Mouse (Mus musculus): ENCODE measurements around the gene Vipr2. TPM values are rescaled to one million over a fixed set of nuclear protein-coding genes. Genes with fewer than 3 reads are reported as not detected.

The Vipr2 gene
- polyA plus RNA-seq (2014; fragmentation: Nextera tagmentation; extraction: Ambion mirVana), result 4.7 and 5.3 TPM in 2 replicates

DNA sequence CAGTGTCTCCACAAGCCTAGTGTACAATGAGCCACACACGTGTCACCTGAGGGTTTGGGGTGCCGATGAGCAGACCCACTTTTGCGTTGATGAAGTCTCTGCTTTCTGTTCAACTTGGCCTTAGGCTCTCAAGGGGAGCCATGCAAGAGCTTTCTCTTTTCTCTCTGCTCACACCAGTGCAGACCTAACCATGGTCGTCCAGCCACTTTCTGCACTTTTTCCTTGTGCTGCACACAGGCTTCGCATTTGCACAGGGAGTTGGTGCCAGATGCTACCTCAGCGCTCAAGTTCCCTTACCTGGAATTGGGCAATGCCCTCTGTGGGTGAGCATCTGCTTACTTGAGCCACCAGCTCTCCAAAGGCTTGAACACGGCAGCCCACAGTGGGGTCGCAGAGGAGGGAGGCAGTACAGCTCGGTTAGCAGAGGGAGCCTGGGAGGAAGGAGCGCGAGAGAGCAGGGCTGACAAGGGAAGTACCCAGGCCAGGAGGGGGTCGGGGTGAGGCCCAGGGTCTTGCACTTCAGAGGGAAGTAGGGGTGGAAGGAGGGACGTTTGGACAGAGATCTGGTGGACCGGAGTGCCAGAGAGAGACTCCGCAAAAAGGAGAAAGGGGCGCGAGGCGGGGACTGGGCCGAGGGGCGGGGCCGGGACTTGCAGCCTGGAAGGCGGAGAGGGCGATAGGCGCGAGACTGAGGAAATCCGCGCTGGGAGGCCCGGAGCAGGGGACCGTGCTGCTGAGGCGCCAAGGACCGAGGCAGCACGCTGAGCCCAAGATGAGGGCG is at the start of gene Vipr2:
TSS of gene Vipr2 (plus strand) at position 653 of the 781 bp plus-strand sequence.
- WGBS, result 6% methylated on average over 32 of the region's 33 CpGs
- Histone ChIP-seq H3K4me1 (replicated peaks; ENCODE audit: control insufficient read depth, insufficient read depth, low read length) (no peaks in the 10 kb centered on the region), H3K4me2 (ENCODE audit: low read length) (peak within 1 kb of the TSS; percentile 93), H3K36me3 (ENCODE audit: control insufficient read depth, insufficient read depth, low read length) (no peaks in the 10 kb centered on the region), H3K9ac (ENCODE audit: low read length) (peak within 1 kb of the TSS; percentile 58), H3K27ac (ENCODE audit: low read depth) (no peak within 1 kb of the TSS), H3K4me3 (ENCODE audit: low read depth, low read length) (peak within 1 kb of the TSS; percentile 58), H3K27me3 (replicated peaks; ENCODE audit: control insufficient read depth, insufficient read depth, low read length) (peaks cover 17% of the 10 kb centered on the region), H3K9me3 (ENCODE audit: control insufficient read depth, low read length) (no peaks in the 10 kb centered on the region)
- DNase-seq (ENCODE audit: low spot score), result peak; percentile 88
- peak; percentile 94 for ATAC-seq (replicated peaks; ENCODE audit: low FRiP score, low TSS enrichment, low read depth)

- Histone ChIP-seq H3K4me2 (ENCODE audit: low read length) (no peak overlapping the region), H3K4me1 (replicated peaks; ENCODE audit: control insufficient read depth, insufficient read depth, low read length) (no peaks in the 10 kb centered on the region), H3K36me3 (ENCODE audit: control insufficient read depth, insufficient read depth, low read length) (no peaks in the 10 kb centered on the region), H3K9me3 (ENCODE audit: control insufficient read depth, low read length) (no peaks in the 10 kb centered on the region), H3K9ac (ENCODE audit: low read length) (no peak overlapping the region), H3K27me3 (replicated peaks; ENCODE audit: control insufficient read depth, insufficient read depth, low read length) (no peaks in the 10 kb centered on the region), H3K27ac (ENCODE audit: low read depth) (no peak overlapping the region), H3K4me3 (ENCODE audit: low read depth, low read length) (no peak overlapping the region)
- WGBS, result 51% methylated on average over 2 of the region's 2 CpGs
- ATAC-seq (replicated peaks; ENCODE audit: low FRiP score, low TSS enrichment, low read depth) (no peak), DNase-seq (ENCODE audit: low spot score) (no peak)
These were observed 49.4 kb upstream of the Vipr2 start for GRCm38 (mm10) chr12:116028095-116028494.

DNA sequence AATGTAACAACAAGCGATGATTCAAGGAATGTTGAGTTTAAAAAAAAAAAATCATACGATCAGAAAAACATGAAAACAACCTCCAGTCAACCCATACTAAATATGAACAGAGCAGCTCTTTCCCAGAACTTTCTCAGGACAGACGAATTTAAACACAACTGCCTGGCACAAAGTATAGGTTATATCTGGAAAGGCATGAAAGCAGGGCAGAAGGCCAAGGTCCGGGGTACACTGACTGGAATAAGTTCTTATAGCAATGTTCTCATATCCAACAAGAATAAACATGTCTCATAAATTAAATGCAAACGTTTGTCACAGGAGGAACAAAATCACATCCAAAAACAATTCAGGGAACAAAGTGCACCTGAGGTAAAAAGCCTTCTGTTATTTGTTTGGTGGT is 42.2 kb upstream of the Vipr2 start:
- WGBS, result 76% methylated on average over 5 of the region's 5 CpGs
- no peaks in the 10 kb centered on the region for H3K36me3 ChIP-seq (ENCODE audit: control insufficient read depth, insufficient read depth, low read length)
- H3K27me3 ChIP-seq (replicated peaks; ENCODE audit: control insufficient read depth, insufficient read depth, low read length), result no peaks in the 10 kb centered on the region
- H3K27ac ChIP-seq (ENCODE audit: low read depth), result no peak overlapping the region
- H3K4me1 ChIP-seq (replicated peaks; ENCODE audit: control insufficient read depth, insufficient read depth, low read length), result no peaks in the 10 kb centered on the region
- DNase-seq (ENCODE audit: low spot score), result no peak
- no peak for ATAC-seq (replicated peaks; ENCODE audit: low FRiP score, low TSS enrichment, low read depth)
- H3K4me3 ChIP-seq (ENCODE audit: low read depth, low read length), result no peak overlapping the region
- H3K9ac ChIP-seq (ENCODE audit: low read length), result no peak overlapping the region
- no peak overlapping the region for H3K4me2 ChIP-seq (ENCODE audit: low read length)
- no peaks in the 10 kb centered on the region for H3K9me3 ChIP-seq (ENCODE audit: control insufficient read depth, low read length)

DNA sequence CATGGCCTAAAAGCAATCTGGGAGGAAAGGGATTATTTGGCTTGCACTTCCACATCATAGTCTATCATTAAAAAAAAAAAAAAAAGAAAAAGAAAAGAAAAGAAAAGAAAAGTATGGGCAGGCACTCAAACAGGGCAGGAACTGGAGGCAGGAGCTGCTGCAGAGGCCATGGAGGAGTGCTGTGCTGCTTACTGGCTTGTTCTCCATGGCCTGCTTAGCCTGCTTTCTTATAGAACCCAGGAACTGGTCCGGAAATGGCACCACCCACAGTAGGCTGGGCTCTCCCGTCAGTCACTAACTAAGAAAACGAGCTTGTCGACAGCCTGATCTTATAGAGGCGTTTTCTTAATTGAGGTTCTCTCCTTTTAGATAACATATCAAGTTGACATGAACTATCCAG is 32.7 kb upstream of the Vipr2 start:
- H3K27ac ChIP-seq (ENCODE audit: low read depth), result no peak overlapping the region
- 81% methylated on average over 5 of the region's 5 CpGs for WGBS
- no peak overlapping the region for H3K9ac ChIP-seq (ENCODE audit: low read length)
- no peak overlapping the region for H3K4me3 ChIP-seq (ENCODE audit: low read depth, low read length)
- H3K9me3 ChIP-seq (ENCODE audit: control insufficient read depth, low read length), result no peaks in the 10 kb centered on the region
- H3K4me1 ChIP-seq (replicated peaks; ENCODE audit: control insufficient read depth, insufficient read depth, low read length), result peaks cover 11% of the 10 kb centered on the region; the same call in 1 of the 2 replicates
- H3K27me3 ChIP-seq (replicated peaks; ENCODE audit: control insufficient read depth, insufficient read depth, low read length), result no peaks in the 10 kb centered on the region
- no peak overlapping the region for H3K4me2 ChIP-seq (ENCODE audit: low read length)
- ATAC-seq (replicated peaks; ENCODE audit: low FRiP score, low TSS enrichment, low read depth), result no peak
- no peak for DNase-seq (ENCODE audit: low spot score)
- H3K36me3 ChIP-seq (ENCODE audit: control insufficient read depth, insufficient read depth, low read length), result no peaks in the 10 kb centered on the region

DNA sequence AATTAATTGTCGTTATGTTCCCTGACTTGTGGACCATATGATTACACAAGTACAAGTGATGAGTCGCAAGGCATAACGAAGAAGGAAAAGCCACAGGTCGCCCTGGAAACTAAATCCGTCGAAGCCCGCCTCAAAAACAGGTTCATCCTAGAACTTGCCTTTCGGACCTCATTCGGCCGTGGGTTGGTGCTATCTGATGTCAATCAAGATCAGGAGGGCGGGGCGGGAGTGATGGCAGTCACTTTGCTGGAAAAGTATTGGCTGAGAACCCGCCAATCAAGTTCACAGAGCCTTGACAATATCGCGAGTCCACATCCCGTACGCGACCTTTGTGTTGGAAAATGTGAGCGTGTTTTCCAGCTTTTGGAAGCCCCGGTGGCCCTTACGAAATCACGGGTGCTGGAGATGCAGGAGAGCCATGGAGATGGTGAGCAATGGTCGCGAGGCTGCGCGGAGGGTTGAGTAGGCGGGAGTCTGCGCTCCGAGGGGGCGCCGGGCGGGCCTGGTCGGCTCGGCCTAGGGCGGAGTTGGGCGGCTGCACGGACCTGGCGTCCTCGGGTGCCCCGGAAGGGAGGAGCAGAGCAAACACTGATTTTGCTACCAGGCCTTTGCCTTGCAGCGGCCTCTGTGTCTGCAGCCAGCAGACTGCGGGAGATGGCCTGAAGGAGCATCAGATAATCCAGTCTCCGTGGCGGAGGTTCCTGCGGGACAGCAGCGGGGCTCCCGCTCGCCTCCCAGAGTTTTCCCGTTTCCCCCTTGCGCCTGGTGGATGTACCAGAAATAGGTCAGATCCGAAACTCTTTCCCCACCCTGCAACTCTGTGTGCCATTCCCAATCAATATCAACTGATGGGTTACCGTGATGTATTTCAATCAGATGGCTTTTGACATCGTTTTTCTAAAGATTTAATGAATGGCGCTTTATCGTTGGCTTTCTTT is 29.8 kb upstream of the Vipr2 start, which contains the start of gene Zfp386:
TSS of gene Zfp386 (plus strand) at position 285 of the 938 bp plus-strand sequence.
- Histone ChIP-seq H3K9me3 (ENCODE audit: control insufficient read depth, low read length) (no peaks in the 10 kb centered on the region), H3K4me3 (ENCODE audit: low read depth, low read length) (peak within 1 kb of the TSS; percentile 75), H3K4me2 (ENCODE audit: low read length) (peak within 1 kb of the TSS; percentile 60), H3K9ac (ENCODE audit: low read length) (peak within 1 kb of the TSS; percentile 93), H3K27me3 (replicated peaks; ENCODE audit: control insufficient read depth, insufficient read depth, low read length) (no peaks in the 10 kb centered on the region), H3K36me3 (ENCODE audit: control insufficient read depth, insufficient read depth, low read length) (peaks cover 9% of the 10 kb centered on the region), H3K27ac (ENCODE audit: low read depth) (peak within 1 kb of the TSS; percentile 96), H3K4me1 (replicated peaks; ENCODE audit: control insufficient read depth, insufficient read depth, low read length) (peaks cover 11% of the 10 kb centered on the region; the same call in 1 of the 2 replicates)
- WGBS, result under 1% methylated on average over 54 of the region's 55 CpGs
- DNase-seq (ENCODE audit: low spot score) (peak; percentile 98), ATAC-seq (replicated peaks; ENCODE audit: low FRiP score, low TSS enrichment, low read depth) (peak; percentile 99)

DNA sequence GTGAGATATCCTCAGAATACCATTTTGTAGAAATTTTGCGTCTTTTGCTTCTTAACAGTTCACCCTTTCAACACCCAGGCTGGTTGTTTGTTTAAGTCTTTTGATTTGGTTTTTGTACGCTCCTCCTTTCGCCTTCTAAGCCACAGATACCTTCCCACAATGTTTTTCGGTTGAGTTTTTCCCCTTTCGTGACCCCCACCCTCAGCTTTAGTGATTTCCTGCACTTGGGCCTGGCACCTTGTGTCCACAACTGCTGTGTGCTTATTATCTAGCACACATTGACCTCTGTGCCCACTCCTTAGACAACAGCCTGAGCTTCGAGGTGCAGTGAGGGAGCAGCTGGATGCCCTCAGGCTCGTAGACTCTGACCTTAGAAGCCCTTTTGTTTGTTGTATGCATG is 28.8 kb upstream of the Vipr2 start:
- no peaks in the 10 kb centered on the region for H3K9me3 ChIP-seq (ENCODE audit: control insufficient read depth, low read length)
- peak overlapping the region; percentile 93 for H3K9ac ChIP-seq (ENCODE audit: low read length)
- DNase-seq (ENCODE audit: low spot score) (no peak), ATAC-seq (replicated peaks; ENCODE audit: low FRiP score, low TSS enrichment, low read depth) (no peak)
- peak overlapping the region; percentile 75 for H3K4me3 ChIP-seq (ENCODE audit: low read depth, low read length)
- peaks cover 9% of the 10 kb centered on the region for H3K36me3 ChIP-seq (ENCODE audit: control insufficient read depth, insufficient read depth, low read length)
- H3K27me3 ChIP-seq (replicated peaks; ENCODE audit: control insufficient read depth, insufficient read depth, low read length), result no peaks in the 10 kb centered on the region
- H3K27ac ChIP-seq (ENCODE audit: low read depth), result no peak overlapping the region
- peak overlapping the region; percentile 60 for H3K4me2 ChIP-seq (ENCODE audit: low read length)
- peaks cover 11% of the 10 kb centered on the region; the same call in 1 of the 2 replicates for H3K4me1 ChIP-seq (replicated peaks; ENCODE audit: control insufficient read depth, insufficient read depth, low read length)
- WGBS, result 42% methylated on average over 7 of the region's 7 CpGs

DNA sequence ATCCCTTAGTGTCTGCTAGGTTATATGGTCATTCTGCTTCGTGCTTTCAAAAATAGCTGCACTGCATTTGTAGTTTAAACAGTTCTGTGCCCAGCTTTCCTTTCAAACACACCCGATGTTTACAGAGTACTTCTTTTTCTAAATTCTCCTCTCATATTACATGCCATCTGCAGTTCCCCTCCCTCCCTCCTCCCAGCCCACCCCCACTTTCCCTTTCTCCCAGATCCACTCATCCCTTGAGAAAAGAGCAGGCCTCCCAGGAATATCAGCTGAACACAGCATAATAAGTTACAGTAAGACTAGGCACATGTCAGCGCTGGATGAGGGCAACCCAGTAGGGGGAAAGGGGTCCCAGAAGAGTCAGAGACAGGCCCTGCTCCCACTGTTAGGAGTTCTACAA is 28.3 kb upstream of the Vipr2 start:
- Histone ChIP-seq H3K4me2 (ENCODE audit: low read length) (peak overlapping the region; percentile 60), H3K36me3 (ENCODE audit: control insufficient read depth, insufficient read depth, low read length) (peaks cover 11% of the 10 kb centered on the region), H3K27me3 (replicated peaks; ENCODE audit: control insufficient read depth, insufficient read depth, low read length) (no peaks in the 10 kb centered on the region), H3K4me1 (replicated peaks; ENCODE audit: control insufficient read depth, insufficient read depth, low read length) (peaks cover 11% of the 10 kb centered on the region; the same call in 1 of the 2 replicates), H3K27ac (ENCODE audit: low read depth) (no peak overlapping the region), H3K4me3 (ENCODE audit: low read depth, low read length) (peak overlapping the region; percentile 75), H3K9ac (ENCODE audit: low read length) (peak overlapping the region; percentile 93; the same call in 1 of the 2 replicates), H3K9me3 (ENCODE audit: control insufficient read depth, low read length) (no peaks in the 10 kb centered on the region)
- DNase-seq (ENCODE audit: low spot score) (no peak), ATAC-seq (replicated peaks; ENCODE audit: low FRiP score, low TSS enrichment, low read depth) (no peak)
- WGBS, result 46% methylated on average over 3 of the region's 3 CpGs

GRCm38 (mm10) chr12:116049701-116050100 is 27.8 kb upstream of the Vipr2 start:
- no peak for ATAC-seq (replicated peaks; ENCODE audit: low FRiP score, low TSS enrichment, low read depth)
- WGBS, result 83% methylated on average over 6 of the region's 6 CpGs
- no peak overlapping the region for H3K4me2 ChIP-seq (ENCODE audit: low read length)
- H3K9ac ChIP-seq (ENCODE audit: low read length), result no peak overlapping the region
- peaks cover 16% of the 10 kb centered on the region for H3K36me3 ChIP-seq (ENCODE audit: control insufficient read depth, insufficient read depth, low read length)
- H3K27ac ChIP-seq (ENCODE audit: low read depth), result no peak overlapping the region
- H3K4me1 ChIP-seq (replicated peaks; ENCODE audit: control insufficient read depth, insufficient read depth, low read length), result peaks cover 11% of the 10 kb centered on the region; the same call in 1 of the 2 replicates
- no peak overlapping the region for H3K4me3 ChIP-seq (ENCODE audit: low read depth, low read length)
- no peak for DNase-seq (ENCODE audit: low spot score)
- H3K27me3 ChIP-seq (replicated peaks; ENCODE audit: control insufficient read depth, insufficient read depth, low read length), result no peaks in the 10 kb centered on the region
- H3K9me3 ChIP-seq (ENCODE audit: control insufficient read depth, low read length), result no peaks in the 10 kb centered on the region

Data from intestine, embryonic 14.5 days (tissue).